ENCODE assay signal across 8 mouse cellular contexts in genomic region chr8:66687511-66688329, GRCm38 (mm10). TPM values are rescaled to one million over a fixed set of nuclear protein-coding genes. Genes with fewer than 3 reads are reported as not detected.
A peak's percentile ranks its signal among the peaks of the same experiment; 100 is the strongest.
DNase-seq lines count a peak whose midpoint lies in the region; ATAC-seq and TF ChIP-seq lines count a peak whose summit lies in the region.
"Had no signal": no experiment of that assay in that cellular context is flagged by ENCODE, and none has a peak within 500 bp of the region (broad histone marks: within the 10 kb centered on the region; RNA-seq: fewer than 3 reads in every experiment).

Gene Npy5r, minus strand, starts transcription at chr8:66688128.

- 0 out of 2 replicates have a peak, but pooled peaks have one; percentile 15 for ATAC-seq in embryonic facial prominence, embryonic 15.5 days (ENCODE audit: insufficient number of reproducible peaks, low FRiP score, low TSS enrichment, low read depth)
- no peak for ATAC-seq in intestine, postnatal 0 days
- ATAC-seq in midbrain, embryonic 12.5 days (ENCODE audit: low FRiP score, low read depth): peak; percentile 87

- peaks cover 9% of the 10 kb centered on the region for H3K4me1 ChIP-seq in embryonic facial prominence, embryonic 15.5 days
- no peaks in the 10 kb centered on the region for H3K4me1 ChIP-seq in intestine, postnatal 0 days (replicated peaks; ENCODE audit: control insufficient read depth, insufficient read depth, low read length)
- peaks cover 10% of the 10 kb centered on the region for H3K4me1 ChIP-seq in midbrain, embryonic 12.5 days

- no peak within 1 kb of the TSS for H3K9ac ChIP-seq in embryonic facial prominence, embryonic 15.5 days
- no peak within 1 kb of the TSS for H3K9ac ChIP-seq in intestine, postnatal 0 days (ENCODE audit: low read depth, low read length)
- H3K9ac ChIP-seq in midbrain, embryonic 12.5 days (replicated peaks): peak within 1 kb of the TSS; percentile 76

- H3K27ac ChIP-seq in embryonic facial prominence, embryonic 15.5 days (replicated peaks): no peak within 1 kb of the TSS
- H3K27ac ChIP-seq in intestine, postnatal 0 days (ENCODE audit: low read depth, low read length): no peak within 1 kb of the TSS
- H3K27ac ChIP-seq in midbrain, embryonic 12.5 days (replicated peaks): no peak within 1 kb of the TSS

- no peaks in the 10 kb centered on the region for H3K36me3 ChIP-seq in embryonic facial prominence, embryonic 15.5 days
- H3K36me3 ChIP-seq in intestine, postnatal 0 days (ENCODE audit: control insufficient read depth, insufficient read depth): no peaks in the 10 kb centered on the region
- no peaks in the 10 kb centered on the region for H3K36me3 ChIP-seq in midbrain, embryonic 12.5 days

- peak within 1 kb of the TSS; percentile 70 for H3K4me2 ChIP-seq in embryonic facial prominence, embryonic 15.5 days (replicated peaks)
- peak within 1 kb of the TSS; percentile 58 for H3K4me2 ChIP-seq in intestine, postnatal 0 days (replicated peaks; ENCODE audit: low read depth)
- peak within 1 kb of the TSS; percentile 89 for H3K4me2 ChIP-seq in midbrain, embryonic 12.5 days (replicated peaks)

- H3K9me3 ChIP-seq in embryonic facial prominence, embryonic 15.5 days (replicated peaks): no peaks in the 10 kb centered on the region
- no peaks in the 10 kb centered on the region for H3K9me3 ChIP-seq in intestine, postnatal 0 days (ENCODE audit: control insufficient read depth)
- no peaks in the 10 kb centered on the region for H3K9me3 ChIP-seq in midbrain, embryonic 12.5 days

- H3K4me3 ChIP-seq in embryonic facial prominence, embryonic 15.5 days (replicated peaks): peak within 1 kb of the TSS; percentile 39
- H3K4me3 ChIP-seq in intestine, postnatal 0 days (ENCODE audit: low read depth, low read length): peak within 1 kb of the TSS; percentile 29
- H3K4me3 ChIP-seq in midbrain, embryonic 12.5 days: peak within 1 kb of the TSS; percentile 55
- H3K4me3 ChIP-seq: megakaryocyte, embryonic 14.5 days had no signal

- DNase-seq in left cerebral cortex, adult 18-20 months (ENCODE audit: low spot score in 2 of 2): peak; percentile 19 to 58
- no peak for DNase-seq in left cerebral cortex, adult 11 months (ENCODE audit: low spot score)
- no peak for DNase-seq in gastrocnemius, postnatal 4 days (ENCODE audit: low spot score in 2 of 2)
- DNase-seq in urinary bladder, postnatal 14 days (ENCODE audit: low spot score): no peak

- 2% methylated on average over 43 of the region's 43 CpGs for WGBS in embryonic facial prominence, embryonic 15.5 days
- WGBS in intestine, postnatal 0 days: 3% methylated on average over 43 of the region's 43 CpGs
- WGBS in midbrain, embryonic 12.5 days: 2% methylated on average over 43 of the region's 43 CpGs

- no peak for TF ChIP-seq CTCF in intestine, postnatal 0 days (IDR thresholded peaks at IDR 0.05; ENCODE audit: low read depth)

- H3K27me3 ChIP-seq in embryonic facial prominence, embryonic 15.5 days: peaks cover 35% of the 10 kb centered on the region
- peaks cover 6% of the 10 kb centered on the region; the same call in 1 of the 2 replicates for H3K27me3 ChIP-seq in intestine, postnatal 0 days (replicated peaks; ENCODE audit: control insufficient read depth, insufficient read depth, low read length)
- H3K27me3 ChIP-seq in midbrain, embryonic 12.5 days: peaks cover 20% of the 10 kb centered on the region

RNA-seq across cellular contexts. Expression of gene Npy5r, which starts in this region (rescaled TPM):
- total RNA-seq in left cerebral cortex, adult 18-20 months (2021): 1 to 10 TPM; 6.2 to 6.8 TPM
- not detected in 2 replicates for polyA plus RNA-seq in embryonic facial prominence, embryonic 15.5 days (2015; fragmentation: Nextera tagmentation; extraction: Ambion mirVana)
- polyA plus RNA-seq in intestine, postnatal 0 days (2015; fragmentation: Nextera tagmentation; extraction: Ambion mirVana): 0.10 and 0.18 TPM in 2 replicates
- 0.17 and 0.37 TPM in 2 replicates for polyA plus RNA-seq in midbrain, embryonic 12.5 days (2016; fragmentation: Nextera tagmentation; extraction: Ambion mirVana)
- not detected for total RNA-seq in gastrocnemius, postnatal 4 days (2021)

Comparison
In these comparisons a context has a peak if more than half of its experiments do, and no peak if none do; other contexts are left out.
1. RNA of gene Npy5r (total RNA-seq): 6.2 to 6.8 TPM in left cerebral cortex, adult 18-20 months; not detected in gastrocnemius, postnatal 4 days; every median in the first group is over 4 times any median in the second.
2. DNase-seq: peak in left cerebral cortex, adult 18-20 months (2 of 2); none in left cerebral cortex, adult 11 months (single experiment), gastrocnemius, postnatal 4 days (0 of 2) and urinary bladder, postnatal 14 days (single experiment).
3. Peak in ATAC-seq, H3K4me3 ChIP-seq and H3K4me2 ChIP-seq in embryonic facial prominence, embryonic 15.5 days; RNA of the gene not detected or under 1 TPM.
4. Peak in ATAC-seq, H3K4me3 ChIP-seq, H3K9ac ChIP-seq and H3K4me2 ChIP-seq in midbrain, embryonic 12.5 days; RNA of the gene not detected or under 1 TPM.
5. Peak in every context shown above with its lines, with median percentiles within 50 percentile points of each other: H3K4me2 ChIP-seq and H3K4me3 ChIP-seq.